Mouse (Mus musculus) G1E (cell line): ENCODE measurements around the gene Pam16.

Experiments used
- CTCF ChIP-seq: IDR thresholded peaks from 2 replicates; pipeline ENCODE4 v1.5.1; 2012; ENCODE audit warnings: low read depth, low read length, inconsistent platforms, mixed read lengths
- GATA1 ChIP-seq: IDR thresholded peaks from 2 replicates; pipeline ENCODE4 v1.6.1; 2012; ENCODE audit warnings: borderline replicate concordance, low read length, inconsistent platforms, mixed read lengths
- POLR2AphosphoS5 ChIP-seq: IDR thresholded peaks from 2 replicates; pipeline ENCODE4 v1.6.1; 2012; ENCODE audit warnings: low read depth, low read length, inconsistent platforms; ENCODE audit not compliant: insufficient replicate concordance

- TF ChIP-seq GATA1 (no peak), POLR2AphosphoS5 (no peak), CTCF (no peak)
Observed at GRCm38 (mm10) chr16:4643670-4644419, 19.1 kb upstream of the Pam16 start.
